Mouse (Mus musculus) fibroblast of lung, adult 2 months (primary cell): ENCODE measurements at regions not wholly inside any gene's neighbourhood (a gene's known extent, or its start where the extent isn't known, plus 50 kb on each side); places are given as distances from the start of the nearest gene placed in this dataset.
A peak's percentile ranks its signal among the peaks of the same experiment; 100 is the strongest.

ENCODE experiments used
- DNase-seq: peaks from one replicate; pipeline ENCODE4 v3.0.0-alpha.2; 2011; ENCODE audit warnings: low read depth

DNA sequence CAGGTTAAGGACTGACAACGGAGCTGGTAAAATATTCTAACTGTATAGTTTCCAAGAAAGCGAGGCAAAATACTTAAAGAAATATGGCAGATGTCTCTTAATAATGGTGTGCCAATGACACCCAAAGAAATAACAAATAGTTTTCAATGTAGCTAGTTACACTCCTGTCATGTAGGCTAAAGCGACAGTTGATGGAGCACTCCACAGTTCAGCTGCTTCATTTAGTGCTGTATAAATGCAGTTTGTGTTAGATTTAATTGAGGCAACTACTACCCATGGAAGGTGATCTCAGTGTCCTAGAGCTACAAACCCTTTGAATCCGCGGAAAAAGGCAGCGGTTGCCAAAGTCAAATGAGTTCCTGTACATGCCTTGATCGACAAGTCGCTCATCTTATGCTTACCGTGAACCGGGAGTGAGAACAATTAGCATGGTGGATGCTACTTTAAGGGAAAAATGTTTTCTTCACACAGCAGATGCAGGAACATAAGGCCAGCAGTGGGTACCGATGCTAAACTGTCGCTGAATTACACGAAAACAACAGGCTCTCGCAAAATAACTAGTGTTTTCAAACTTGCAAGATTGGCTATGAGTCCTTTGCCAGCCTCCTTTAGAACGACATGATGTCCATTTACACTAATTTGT is 961.4 kb downstream of the Mat2b start:
- no peak for DNase-seq

GRCm38 (mm10) chr11:39723621-39724020 is 971.4 kb downstream of the Mat2b start:
- no peak for DNase-seq

GRCm38 (mm10) chr11:39678521-39678920 is 1016.5 kb downstream of the Mat2b start:
- no peak for DNase-seq

GRCm38 (mm10) chr11:39653595-39653994 is 1041.4 kb downstream of the Mat2b start:
- DNase-seq = no peak

DNA sequence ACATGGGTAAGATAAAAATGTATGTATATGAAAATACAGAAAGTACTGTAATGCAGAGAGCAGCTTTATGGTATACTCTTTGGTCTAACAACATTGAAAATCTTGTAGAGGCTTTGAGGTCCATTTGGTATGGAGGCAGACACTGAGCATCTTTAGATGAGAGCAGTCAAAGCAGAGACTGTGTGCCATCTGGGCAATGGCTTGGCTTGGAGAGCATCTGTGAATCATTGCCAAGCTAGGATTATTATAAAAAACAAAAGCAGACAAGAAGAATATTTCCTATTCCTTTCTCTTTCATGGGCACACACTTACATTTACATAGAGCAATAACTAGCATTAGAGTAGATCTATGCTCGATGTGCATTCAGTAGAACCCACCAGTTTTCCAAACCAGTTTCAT is 1075.6 kb downstream of the Mat2b start:
- DNase-seq = no peak

DNA sequence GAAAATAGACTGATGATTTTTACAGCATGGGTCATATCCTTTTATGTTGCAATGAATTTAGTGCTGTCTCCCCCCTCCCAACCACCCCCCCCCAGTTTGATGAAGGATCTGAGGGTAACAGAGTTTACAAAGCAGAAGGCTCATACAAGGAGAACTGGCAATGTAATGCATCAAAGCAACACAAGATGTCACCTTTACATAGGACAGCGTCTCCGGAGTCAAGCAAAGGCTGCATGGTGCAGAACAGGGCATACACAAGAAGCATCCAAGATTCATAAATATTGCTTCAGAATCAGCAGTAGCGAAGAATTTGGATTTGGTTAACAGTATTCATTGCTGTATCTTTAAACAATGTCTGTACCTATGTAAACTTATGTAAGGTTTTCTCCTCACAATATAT is 1079.2 kb downstream of the Mat2b start:
- DNase-seq = no peak

DNA sequence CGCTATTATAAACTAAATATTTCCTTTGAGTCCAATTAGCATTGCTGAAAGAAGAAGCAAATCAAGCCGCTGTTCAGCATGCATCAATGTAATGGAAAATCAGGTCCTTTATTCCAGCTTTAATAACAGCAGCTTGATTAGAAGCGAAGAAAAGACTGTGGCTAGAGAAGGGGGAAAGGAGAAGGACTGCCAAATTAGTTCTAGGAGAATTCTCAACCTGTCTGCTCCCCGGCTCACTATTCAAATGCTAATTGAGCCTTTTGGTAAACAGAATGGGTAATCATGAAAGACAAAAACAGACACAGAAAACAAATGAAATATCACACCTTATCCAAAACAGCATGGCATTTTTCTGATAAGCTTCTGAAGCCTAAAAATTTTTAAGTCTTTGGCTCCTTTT is 1098.5 kb downstream of the Mat2b start:
- no peak for DNase-seq

DNA sequence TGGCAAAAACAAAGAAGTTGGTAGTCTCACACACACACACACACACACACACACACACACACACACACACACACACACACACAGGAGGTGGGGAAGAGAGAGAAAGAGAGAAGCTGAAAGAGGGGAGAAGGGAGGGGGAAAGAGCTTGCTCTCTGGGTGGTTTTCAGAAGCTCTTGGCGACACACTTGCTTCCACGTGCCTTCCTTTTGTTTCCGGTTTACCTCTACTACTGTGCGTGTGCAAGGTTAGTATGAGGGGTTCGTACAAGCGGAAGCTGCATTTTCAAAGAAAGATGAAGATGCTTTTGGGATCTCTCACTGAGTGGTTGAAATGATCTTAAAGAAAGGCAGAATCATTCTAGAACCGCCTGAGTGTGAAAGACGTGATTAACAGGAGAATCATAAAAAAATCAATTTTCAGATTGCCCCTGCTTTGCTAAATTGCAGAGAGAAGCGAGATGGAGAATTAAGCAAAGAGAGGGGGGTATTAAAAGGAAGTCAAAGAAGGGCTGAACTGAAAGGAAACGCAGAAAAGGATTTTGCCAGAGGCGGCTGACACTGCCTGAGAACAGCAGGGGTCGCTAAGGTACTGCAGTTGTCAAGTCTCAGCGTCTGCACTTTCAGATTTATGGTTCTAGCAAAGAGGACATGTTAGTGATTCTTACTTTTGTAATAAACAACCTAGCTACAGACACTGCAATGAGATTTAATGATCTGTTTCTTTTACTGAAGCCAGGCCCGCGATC is 1106.2 kb downstream of the Mat2b start:
- DNase-seq = peak; percentile 11

DNA sequence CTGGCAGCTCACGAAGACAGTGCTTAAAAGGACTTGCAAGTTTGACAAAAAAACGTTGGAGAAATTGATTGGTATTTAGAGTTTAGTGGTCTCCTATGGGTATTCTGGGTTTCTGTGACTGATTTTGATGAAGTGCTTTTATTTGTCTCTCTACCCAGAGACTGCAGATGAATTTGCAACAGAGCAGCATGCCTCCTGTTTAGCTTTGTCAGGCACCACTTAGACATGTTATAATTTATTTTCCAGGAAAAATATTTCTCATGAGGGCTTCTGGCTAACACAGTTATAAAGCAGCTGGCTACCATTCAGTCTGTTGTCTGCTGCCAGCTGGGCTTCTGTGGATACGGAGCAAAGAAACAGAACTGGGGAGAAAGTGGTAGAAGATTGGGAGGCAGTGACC is 1136.7 kb downstream of the Mat2b start:
- no peak for DNase-seq

DNA sequence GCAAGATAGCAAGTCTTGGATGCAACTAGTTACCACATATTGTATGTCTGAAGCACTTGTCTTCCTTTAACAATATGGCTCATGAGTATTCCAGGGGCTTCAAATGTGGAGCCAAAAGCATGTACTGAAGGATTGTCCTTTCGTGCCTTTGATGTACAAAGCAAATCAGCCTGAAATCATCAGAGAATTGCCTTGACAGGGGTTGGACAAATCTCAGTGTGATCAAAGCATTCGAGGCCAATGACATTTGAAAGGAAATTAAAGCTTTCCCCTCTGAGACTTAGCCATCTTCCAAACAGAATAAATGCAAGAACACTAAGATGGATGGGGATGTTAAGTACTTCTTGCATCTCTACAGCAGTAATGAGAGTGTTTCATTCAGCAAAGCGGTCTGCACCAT is 1144.9 kb downstream of the Mat2b start:
- no peak for DNase-seq

DNA sequence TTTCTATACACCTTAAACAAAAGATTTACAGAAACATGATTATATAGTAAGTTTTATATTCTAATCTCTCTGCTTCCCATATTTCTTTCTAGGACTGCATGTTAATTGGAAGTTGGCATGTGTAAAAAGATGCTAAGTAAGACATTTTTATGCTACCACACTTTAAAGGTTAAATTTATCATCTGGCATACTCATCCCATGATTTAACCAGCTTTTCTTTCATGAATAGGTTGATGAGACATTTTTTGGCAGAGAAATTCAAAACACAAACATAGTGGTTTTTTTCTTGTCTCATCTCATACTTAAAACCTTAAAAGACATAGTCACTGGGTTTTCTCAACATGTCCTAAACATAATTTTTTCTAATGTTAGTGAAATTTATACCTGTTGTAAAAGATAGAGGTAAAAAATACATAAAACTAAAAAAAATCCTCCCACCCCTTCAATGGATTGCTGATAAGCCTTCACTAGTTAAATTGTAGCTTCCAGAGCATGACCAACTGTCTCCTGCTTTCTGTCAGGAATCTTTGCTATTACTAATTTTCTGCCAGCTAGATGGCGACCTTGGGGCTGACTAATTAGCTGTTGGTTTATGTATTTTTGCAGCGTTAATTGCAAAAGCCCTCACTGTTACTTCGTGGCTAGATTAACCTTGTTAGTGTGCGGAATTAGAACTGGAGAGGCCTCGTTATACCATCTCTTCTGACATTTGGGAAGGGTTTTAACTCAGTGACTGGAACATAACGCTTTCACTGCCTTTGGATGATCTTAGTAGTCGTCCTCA is 1169.9 kb downstream of the Mat2b start:
- DNase-seq = no peak

GRCm38 (mm10) chr11:39495253-39495652 is 1199.8 kb downstream of the Mat2b start:
- no peak for DNase-seq

- no peak for DNase-seq
Observed at GRCm38 (mm10) chr11:39477136-39477535, 1217.9 kb downstream of the Mat2b start.

GRCm38 (mm10) chr11:39453329-39453952 is 1241.6 kb downstream of the Mat2b start:
- no peak for DNase-seq

DNA sequence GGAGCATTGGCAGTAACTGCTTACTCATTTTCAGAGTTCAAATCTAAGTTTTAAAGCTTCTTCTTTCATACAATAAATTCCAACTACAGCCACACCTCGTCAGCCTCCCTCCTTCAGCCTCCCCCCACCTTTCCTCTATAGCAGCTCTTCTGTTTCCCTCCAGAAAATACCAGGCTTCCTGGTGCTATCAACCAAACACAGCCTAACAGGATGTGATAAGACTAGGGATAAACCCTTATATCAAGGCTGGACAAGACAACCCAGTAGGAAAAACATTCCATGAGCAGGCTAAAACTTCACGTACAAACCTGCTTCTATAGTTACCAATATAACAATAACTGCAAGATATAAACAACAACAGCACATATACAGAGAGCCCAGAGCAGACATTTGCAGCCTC is 1248.6 kb downstream of the Mat2b start:
- DNase-seq = no peak

DNA sequence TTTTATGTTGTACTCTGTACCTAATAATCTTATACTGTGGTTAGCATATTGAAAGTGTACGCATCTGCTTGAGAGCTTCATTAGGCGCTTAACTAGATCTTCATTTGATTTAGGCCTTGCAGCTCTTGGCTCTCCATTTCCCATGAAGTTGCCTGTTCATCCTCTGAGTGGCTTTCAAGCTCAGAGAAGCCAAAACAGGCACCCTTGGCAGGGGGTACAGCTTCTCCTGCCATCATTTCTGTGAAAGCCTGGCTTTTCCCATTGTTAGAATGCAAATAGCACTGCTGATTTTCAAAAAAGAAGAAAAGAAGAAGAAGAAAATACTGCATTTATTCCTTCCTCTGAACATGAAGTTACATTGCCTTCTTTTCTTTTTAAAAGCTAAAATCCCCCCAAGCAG is 1283.3 kb downstream of the Mat2b start:
- no peak for DNase-seq

DNA sequence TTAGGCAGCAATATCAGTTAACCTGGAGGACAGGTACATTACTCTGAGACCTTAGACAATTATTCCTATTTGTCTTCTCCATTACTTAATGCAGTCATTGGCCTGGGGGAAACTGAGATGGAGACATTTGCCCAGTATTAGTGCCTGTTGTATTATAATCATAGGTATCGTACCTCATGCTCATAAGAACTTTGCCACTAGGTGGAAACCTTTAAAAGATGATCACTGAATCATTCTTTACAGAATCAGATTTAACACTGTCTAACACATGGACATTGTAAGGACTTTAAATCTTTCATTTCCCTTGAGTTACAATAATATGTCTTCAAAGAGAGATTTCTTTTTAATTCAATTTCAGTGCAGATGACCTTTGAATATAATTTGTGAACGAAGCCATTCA is 1283.8 kb downstream of the Mat2b start:
- DNase-seq = no peak

- DNase-seq = no peak
Observed at GRCm38 (mm10) chr11:39364827-39365226, 1330.2 kb downstream of the Mat2b start.

DNA sequence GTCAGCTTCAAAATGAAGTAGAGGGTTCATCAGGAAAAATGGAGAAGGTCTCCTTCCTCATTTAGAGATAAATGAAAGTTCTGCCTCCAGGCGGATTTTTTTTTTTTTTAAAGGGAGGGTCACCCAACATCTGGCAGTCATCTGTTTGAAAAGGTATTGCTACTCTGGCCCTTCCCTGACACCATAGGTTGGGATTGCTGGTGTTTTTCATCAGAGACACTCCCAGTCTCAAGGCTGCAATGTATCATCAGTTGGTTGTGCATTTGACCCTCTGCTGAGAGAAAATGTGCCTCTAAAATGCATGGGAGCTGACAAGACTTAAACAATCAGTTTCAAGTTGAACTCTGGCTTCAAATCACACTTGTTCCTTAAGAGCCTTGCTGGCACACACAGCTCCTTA is 1344.4 kb downstream of the Mat2b start:
- DNase-seq = no peak
